Mouse (Mus musculus) common myeloid progenitor, adult 5-6 weeks (primary cell): Measurements from ENCODE around the gene 0610010F05Rik. TPM values are rescaled to one million over a fixed set of nuclear protein-coding genes. Genes with fewer than 3 reads are reported as not detected.
A peak's percentile ranks its signal among the peaks of the same experiment; 100 is the strongest.
"Not testable (repeated sequence)": the region's sequence is repeated elsewhere in the genome, so short reads cannot be mapped to it uniquely, and the experiment has no call there.

ENCODE experiments used
- ATAC-seq: replicated peaks from 2 replicates; pipeline ENCODE4 v1.8.0; 2016; ENCODE audit warnings: low read depth, mild to moderate bottlenecking, moderate TSS enrichment, inconsistent platforms; ENCODE audit not compliant: poor library complexity, severe bottlenecking
- total RNA-seq: library from RNA; stranded (forward); fragments of 200-1000, 187-1606 nt; gene quantifications from 2 replicates; pipeline ENCODE4 v1.2.3, GENCODE M21; 2017

0610010F05Rik gene
- total RNA-seq, 1 experiment from 2014 or later, result 43.4 TPM

GRCm38 (mm10) chr11:23607291-23607690 is 26.1 kb downstream of the 0610010F05Rik start:
- not testable (repeated sequence) for ATAC-seq

DNA sequence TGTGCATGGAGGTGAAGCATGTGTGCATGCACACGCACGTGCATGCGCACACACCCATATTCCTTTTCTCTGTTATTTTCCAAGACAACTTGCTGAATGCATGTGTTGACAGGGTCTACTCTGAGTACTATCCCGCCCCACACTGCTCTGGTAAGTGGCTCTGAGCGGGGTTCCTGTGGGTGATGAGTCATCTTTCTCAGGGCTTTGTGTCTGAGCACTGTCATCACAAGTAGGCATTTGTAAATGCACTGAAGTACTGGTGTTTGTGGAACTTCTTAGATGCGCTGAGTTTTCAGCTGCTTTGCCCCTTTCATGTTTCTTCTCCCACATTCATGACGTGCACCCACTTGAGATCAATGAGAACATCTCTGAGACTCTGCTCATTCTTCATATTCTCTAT is 63.3 kb downstream of the 0610010F05Rik start:
- ATAC-seq, result peak; percentile 75; the same call in 1 of the 2 replicates

GRCm38 (mm10) chr11:23565761-23566160 is 67.7 kb downstream of the 0610010F05Rik start:
- ATAC-seq, result peak; percentile 97

DNA sequence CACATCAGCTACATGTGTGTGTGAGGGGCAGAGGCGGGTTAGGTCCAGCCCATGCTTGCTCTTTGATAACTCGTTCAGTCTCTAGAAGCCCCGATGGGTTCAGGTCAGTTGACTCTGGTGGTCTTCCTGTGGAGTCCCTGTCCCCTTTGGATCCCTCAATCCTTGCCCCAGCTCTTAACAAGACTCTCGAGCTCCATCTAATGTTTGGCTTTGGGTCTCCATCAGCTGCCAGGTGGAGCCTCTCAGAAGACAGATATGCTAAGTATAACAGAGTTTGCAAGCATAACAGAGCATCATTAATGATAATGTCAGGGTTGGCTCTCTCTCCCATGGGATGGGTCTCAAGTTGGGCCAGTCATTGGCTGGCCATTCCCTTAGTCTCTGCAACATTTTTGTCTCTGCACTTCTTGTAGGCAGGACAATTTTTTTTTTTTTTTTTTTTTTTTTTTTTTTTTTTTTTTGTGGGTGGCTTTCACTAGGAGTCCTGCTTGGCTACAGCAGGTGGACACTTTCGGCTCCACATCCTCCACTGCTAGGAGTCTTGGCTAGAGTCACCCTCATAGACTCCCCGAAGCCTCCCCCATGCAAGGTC is 76.3 kb downstream of the 0610010F05Rik start:
- ATAC-seq, result no peak

GRCm38 (mm10) chr11:23537446-23537845 is 96.0 kb downstream of the 0610010F05Rik start:
- no peak for ATAC-seq

GRCm38 (mm10) chr11:23520473-23521205 is 112.8 kb downstream of the 0610010F05Rik start, which contains the start of gene 1700093K21Rik:
TSS of gene 1700093K21Rik (minus strand) at chr11:23521155.
- no peak for ATAC-seq

- ATAC-seq, result no peak
Measured at GRCm38 (mm10) chr11:23518981-23519380, 114.5 kb downstream of the 0610010F05Rik start.

DNA sequence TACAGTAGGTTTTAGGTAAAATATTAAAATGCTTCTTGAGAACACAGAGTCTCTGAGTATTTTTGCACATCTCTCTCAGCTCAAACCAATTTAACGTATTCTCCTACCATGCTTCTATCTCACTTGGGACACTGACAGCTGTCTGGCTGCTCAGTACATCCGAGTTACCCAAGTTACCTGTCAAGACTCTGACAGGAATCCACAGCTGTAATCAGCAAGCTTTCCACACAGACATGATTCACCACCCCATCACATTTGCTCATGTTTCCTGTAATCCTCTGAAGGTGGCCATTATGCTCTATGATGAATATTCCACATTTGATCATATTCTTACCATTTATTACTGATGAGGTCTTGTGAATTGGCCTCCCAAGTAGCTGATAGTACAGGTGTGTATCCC is 118.1 kb downstream of the 0610010F05Rik start:
- no peak for ATAC-seq

Other genes starting within 250 kb of the 0610010F05Rik start
- gene Ahsa2, start 135.6 kb downstream of the 0610010F05Rik start, total RNA-seq, result 43.8 and 63.2 TPM in 2 replicates
- not detected in 2 replicates for gene 1700093K21Rik, start 112.5 kb downstream of the 0610010F05Rik start, total RNA-seq
- 44.6 and 73.4 TPM in 2 replicates for gene Pus10, start 32.0 kb upstream of the 0610010F05Rik start, total RNA-seq
- gene Pex13, start 32.3 kb upstream of the 0610010F05Rik start, total RNA-seq, result 16.9 and 23.2 TPM in 2 replicates
- gene Rel, start 137.3 kb upstream of the 0610010F05Rik start, total RNA-seq, result 12.0 and 17.2 TPM in 2 replicates